ENCODE assay signal across 23 mouse cellular contexts in genomic region chr3:8084749-8085148, GRCm38 (mm10).
A peak's percentile ranks its signal among the peaks of the same experiment; 100 is the strongest.
DNase-seq lines count a peak whose midpoint lies in the region; ATAC-seq and TF ChIP-seq lines count a peak whose summit lies in the region.
"Had no signal": no experiment of that assay in that cellular context is flagged by ENCODE, and none has a peak within 500 bp of the region (broad histone marks: within the 10 kb centered on the region; RNA-seq: fewer than 3 reads in every experiment).

No protein-coding gene starts in this region.

- DNase-seq in 3T3-L1 (ENCODE audit: low read depth, low spot score) (peak; percentile 84), Patski (ENCODE audit: low read depth, low spot score) (peak; percentile 54)
- DNase-seq in Muller cell, postnatal 12 days (ENCODE audit: inconsistent ontology term), result peak; percentile 91
- peak; percentile 22 for DNase-seq in fibroblast of lung, adult 2 months (ENCODE audit: low read depth)
- DNase-seq in testis, postnatal 14 days (ENCODE audit: low spot score), result no peak
- DNase-seq in cerebellum, postnatal 4 days (ENCODE audit: low spot score in 2 of 2), result no peak
- DNase-seq in right cerebral cortex, postnatal 10 days (ENCODE audit: low spot score in 2 of 2), result no peak
- DNase-seq in yolk sac, embryonic 10.5 days (ENCODE audit: low spot score), result no peak
- DNase-seq: adrenal gland, adult 2 months; adrenal gland, postnatal 10 days; adrenal gland, postnatal 25 days; cerebellum, adult 11 months; cerebellum, adult 18-20 months; cerebellum, adult 8-10 months; cerebellum, adult 9-11 months; cerebellum, postnatal 14 days; cerebellum, postnatal 36 days; forebrain, postnatal 0 days had no signal

- ATAC-seq in Patski, result peak; percentile 99
- ATAC-seq: CD4-positive, CD25-positive, alpha-beta regulatory T cell, adult 4 months; forebrain, embryonic 15.5 days; forebrain, postnatal 0 days had no signal

- CTCF ChIA-PET in Patski (lab: Charles Lee), result interaction anchor here (1.0 to 1.2 kb wide), 2 partner anchors 16 kb away, joined by 3 read pairs; no protein-coding TSS in a partner anchor

- no peaks in the 10 kb centered on the region for H3K27me3 ChIP-seq in Patski
- H3K27me3 ChIP-seq: CH12.LX; embryonic facial prominence, embryonic 12.5 days; forebrain, embryonic 12.5 days; forebrain, embryonic 15.5 days had no signal

- in situ Hi-C loops in Patski (cut with MboI; ENCODE audit: low pct_unique_long_range_greater_than_20kb), result no loop called here

- POLR2A ChIA-PET in Patski (lab: Charles Lee), result no interaction called here

- TF ChIP-seq CTCF in Patski (IDR thresholded peaks at IDR 0.05), result no peak

Comparison
In these comparisons a context has a peak if more than half of its experiments do, and no peak if none do; other contexts are left out.
1. DNase-seq: peak in 3T3-L1 (single experiment), Muller cell, postnatal 12 days (single experiment), Patski (single experiment) and fibroblast of lung, adult 2 months (single experiment); none in testis, postnatal 14 days (single experiment), cerebellum, postnatal 4 days (0 of 2), right cerebral cortex, postnatal 10 days (0 of 2) and yolk sac, embryonic 10.5 days (single experiment).